Mouse (Mus musculus) CH12.LX (cell line): ENCODE results near the gene Ovca2. TPM values are rescaled to one million over a fixed set of nuclear protein-coding genes. Genes with fewer than 3 reads are reported as not detected.

Experiments used
- DNase-seq: peaks from one replicate; pipeline ENCODE4 v3.0.0-alpha.2; 2013; ENCODE audit errors: extremely low read depth
- H3K27ac ChIP-seq: 2 replicates; pipeline ENCODE4 v1.5.1; 2012; ENCODE audit warnings: low read depth, mild to moderate bottlenecking, control low read depth, moderate library complexity; ENCODE audit not compliant: insufficient read depth
- H3K27me3 ChIP-seq: replicated peaks from 2 replicates; pipeline ENCODE3; 2012; ENCODE audit warnings: inconsistent platforms
- H3K36me3 ChIP-seq, 2 experiments: replicated peaks in 1 of 2; 2 replicates each; pipeline versions ENCODE3 to v1.6.1; 2012; ENCODE audit warnings: inconsistent platforms in 1 of 2, low read length in 1 of 2, mild to moderate bottlenecking in 1 of 2, mixed read lengths in 1 of 2, moderate library complexity in 1 of 2; ENCODE audit not compliant: control insufficient read depth in 1 of 2, insufficient read depth in 1 of 2
- H3K4me1 ChIP-seq, 2 experiments: 2 replicates each; pipeline ENCODE4 v1.6.1; 2012; ENCODE audit warnings: inconsistent platforms in 1 of 2, moderate library complexity in 1 of 2; ENCODE audit not compliant: insufficient read depth in 2 of 2, control insufficient read depth in 1 of 2
- H3K4me2 ChIP-seq: 2 replicates; pipeline ENCODE4 v1.6.1; 2012; ENCODE audit warnings: low read depth, mild to moderate bottlenecking, control low read depth; ENCODE audit not compliant: poor library complexity, insufficient read depth, severe bottlenecking
- H3K4me3 ChIP-seq, 3 experiments: fragments of 150-350 bp in 1 of 3; sonication (generic) in 1 of 3; replicated peaks in 1 of 3; 2 replicates each; pipeline versions ENCODE3 to v1.5.1; 2011 to 2012; ENCODE audit warnings: low read depth in 2 of 3, low read length in 2 of 3, mild to moderate bottlenecking in 2 of 3, moderate library complexity in 2 of 3, control low read depth in 1 of 3, improper control_type of control experiment in 1 of 3, inconsistent platforms in 1 of 3, mixed read lengths in 1 of 3; ENCODE audit not compliant: poor library complexity in 1 of 3
- H3K79me2 ChIP-seq: replicated peaks from 2 replicates; pipeline ENCODE4 v1.6.1; 2012; ENCODE audit warnings: mild to moderate bottlenecking, moderate library complexity; ENCODE audit not compliant: control insufficient read depth, poor library complexity, insufficient read depth, severe bottlenecking; ENCODE audit errors: extremely low read depth
- H3K9ac ChIP-seq: 2 replicates; pipeline ENCODE4 v1.6.1; 2012; ENCODE audit warnings: low read depth, mild to moderate bottlenecking, control low read depth, moderate library complexity; ENCODE audit not compliant: insufficient read depth
- H3K9me3 ChIP-seq: replicated peaks from 2 replicates; pipeline ENCODE3; 2012; ENCODE audit warnings: low read length, inconsistent platforms, mixed read lengths
- BHLHE40 ChIP-seq: IDR thresholded peaks from 2 replicates; pipeline ENCODE4 v1.6.1; 2011; ENCODE audit warnings: mild to moderate bottlenecking, low read depth, low read length, improper control_type of control experiment
- CHD2 ChIP-seq: IDR thresholded peaks from 2 replicates; pipeline ENCODE4 v1.6.1; 2011; ENCODE audit warnings: low read length, improper control_type of control experiment
- CTCF ChIP-seq, 2 experiments: IDR thresholded peaks in 1 of 2; conservative IDR thresholded peaks in 1 of 2; 2 replicates each; pipeline ENCODE4 v1.5.1; 2011 to 2012; ENCODE audit warnings: low read depth in 2 of 2, low read length in 2 of 2, improper control_type of control experiment in 1 of 2, inconsistent platforms in 1 of 2, mild to moderate bottlenecking in 1 of 2, moderate library complexity in 1 of 2
- ETS1 ChIP-seq: conservative IDR thresholded peaks from 2 replicates; pipeline ENCODE4 v1.6.1; 2012; ENCODE audit warnings: low read depth, mild to moderate bottlenecking, inconsistent platforms, low read length, improper control_type of control experiment, moderate library complexity
- GABPA ChIP-seq: IDR thresholded peaks from 2 replicates; pipeline ENCODE4 v1.6.1; 2012; ENCODE audit warnings: low read depth, low read length, improper control_type of control experiment, inconsistent platforms; ENCODE audit not compliant: insufficient replicate concordance
- HCFC1 ChIP-seq: IDR thresholded peaks from 2 replicates; pipeline ENCODE4 v1.6.1; 2012; ENCODE audit warnings: low read depth, mild to moderate bottlenecking, inconsistent platforms, low read length, improper control_type of control experiment
- IRF4 ChIP-seq: IDR thresholded peaks from 2 replicates; pipeline ENCODE4 v1.6.1; 2014; ENCODE audit warnings: low read depth, mild to moderate bottlenecking, inconsistent platforms, low read length, improper control_type of control experiment
- JUND ChIP-seq: conservative IDR thresholded peaks from 2 replicates; pipeline ENCODE4 v1.6.1; 2011; ENCODE audit warnings: low read depth, low read length, improper control_type of control experiment
- MAFK ChIP-seq: IDR thresholded peaks from 2 replicates; pipeline ENCODE4 v1.6.1; 2011; ENCODE audit warnings: low read length, improper control_type of control experiment; ENCODE audit not compliant: insufficient replicate concordance
- MAX ChIP-seq: IDR thresholded peaks from 2 replicates; pipeline ENCODE4 v1.6.1; 2011; ENCODE audit warnings: low read length, improper control_type of control experiment
- MEF2A ChIP-seq: IDR thresholded peaks from 2 replicates; pipeline ENCODE4 v1.6.1; 2014; ENCODE audit warnings: low read depth, mild to moderate bottlenecking, inconsistent platforms, low read length, improper control_type of control experiment, borderline replicate concordance
- MXI1 ChIP-seq: IDR thresholded peaks from 2 replicates; pipeline ENCODE4 v1.6.1; 2011; ENCODE audit warnings: mild to moderate bottlenecking, low read depth, low read length, improper control_type of control experiment
- NELFE ChIP-seq: IDR thresholded peaks from 2 replicates; pipeline ENCODE4 v1.6.1; 2011; ENCODE audit warnings: low read depth, low read length, improper control_type of control experiment
- NRF1 ChIP-seq: IDR thresholded peaks from 2 replicates; pipeline ENCODE4 v1.6.1; 2014; ENCODE audit warnings: low read depth, mild to moderate bottlenecking, inconsistent platforms, low read length, improper control_type of control experiment, moderate library complexity
- POLR2A ChIP-seq: IDR thresholded peaks from 2 replicates; pipeline ENCODE4 v1.6.1; 2011; ENCODE audit warnings: low read depth, mild to moderate bottlenecking, improper control_type of control experiment, low read length
- POLR2AphosphoS2 ChIP-seq: IDR thresholded peaks from 2 replicates; pipeline ENCODE4 v1.6.1; 2011; ENCODE audit warnings: low read depth, low read length, improper control_type of control experiment
- RAD21 ChIP-seq: IDR thresholded peaks from 2 replicates; pipeline ENCODE4 v1.6.1; 2011; ENCODE audit warnings: low read depth, mild to moderate bottlenecking, low read length, improper control_type of control experiment, moderate library complexity
- RCOR1 ChIP-seq: conservative IDR thresholded peaks from 2 replicates; pipeline ENCODE4 v1.6.1; 2012; ENCODE audit warnings: low read depth, mild to moderate bottlenecking, inconsistent platforms, low read length, improper control_type of control experiment
- SIN3A ChIP-seq: IDR thresholded peaks from 2 replicates; pipeline ENCODE4 v1.6.1; 2012; ENCODE audit warnings: low read length, improper control_type of control experiment, inconsistent platforms
- SMC3 ChIP-seq: IDR thresholded peaks from 2 replicates; pipeline ENCODE4 v1.6.1; 2011; ENCODE audit warnings: low read depth, low read length, improper control_type of control experiment
- TBP ChIP-seq: conservative IDR thresholded peaks from 2 replicates; pipeline ENCODE4 v1.6.1; 2011; ENCODE audit warnings: low read depth, low read length, improper control_type of control experiment
- TCF12 ChIP-seq: IDR thresholded peaks from 2 replicates; pipeline ENCODE4 v1.6.1; 2014; ENCODE audit warnings: low read depth, mild to moderate bottlenecking, inconsistent platforms, low read length, improper control_type of control experiment
- UBTF ChIP-seq: IDR thresholded peaks from 2 replicates; pipeline ENCODE4 v1.6.1; 2012; ENCODE audit warnings: low read depth, mild to moderate bottlenecking, inconsistent platforms, low read length, improper control_type of control experiment, moderate library complexity
- USF1 ChIP-seq: IDR thresholded peaks from 2 replicates; pipeline ENCODE4 v1.6.1; 2014; ENCODE audit warnings: low read depth, mild to moderate bottlenecking, inconsistent platforms, low read length, improper control_type of control experiment
- USF2 ChIP-seq: conservative IDR thresholded peaks from 2 replicates; pipeline ENCODE4 v1.6.1; 2011; ENCODE audit warnings: low read depth, low read length, improper control_type of control experiment
- ZC3H11A ChIP-seq: IDR thresholded peaks from 2 replicates; pipeline ENCODE4 v1.6.1; 2012; ENCODE audit warnings: low read depth, mild to moderate bottlenecking, inconsistent platforms, low read length, improper control_type of control experiment
- ZMIZ1 ChIP-seq: IDR thresholded peaks from 2 replicates; pipeline ENCODE4 v1.6.1; 2012; ENCODE audit warnings: low read depth, mild to moderate bottlenecking, inconsistent platforms, low read length, improper control_type of control experiment
- dilution Hi-C: fragments of 300-500 bp; cut with MboI; formaldehyde crosslinking; loops from 2 replicates; pipeline ENCODE4 v1.14.3; 2020; ENCODE audit warnings: low sequenced_read_pairs; ENCODE audit not compliant: extremely low pct_unique_long_range_greater_than_20kb, extremely low pct_ligation_motif_present
- in situ Hi-C: fragments of 300-500 bp; cut with MboI; formaldehyde crosslinking; loops from 3 replicates; pipeline ENCODE4 v1.14.3; 2019; ENCODE audit warnings: low sequenced_read_pairs, low pct_ligation_motif_present, low pct_unique_long_range_greater_than_20kb, mixed read lengths
- polyA plus RNA-seq: library from polyadenylated mRNA; unstranded; fragments of >175 nt; gene quantifications from 2 replicates; pipeline ENCODE4 v1.2.1, GENCODE M21; 2012; ENCODE audit warnings: low read depth; ENCODE audit not compliant: insufficient read length
- total RNA-seq, 2 experiments: library from RNA; depleted of rRNA; stranded (reverse); fragments of 300-350 nt in 1 of 2; fragments of >200 nt in 1 of 2; gene quantifications; 2 replicates each; pipeline ENCODE4 v1.2.3; 2012 to 2014

The Ovca2 gene
- total and polyA plus RNA-seq, 3 experiments, result 20.7 to 86.9 (median 32.1) TPM

- no peak overlapping the region for H3K4me3 ChIP-seq
- dilution Hi-C loops (no loop called here), in situ Hi-C loops (no loop called here)
- H3K4me1 ChIP-seq, result peaks cover 9 to 40% of the 10 kb centered on the region in 2 experiments
- peaks cover 56 to 80% of the 10 kb centered on the region in 2 experiments for H3K36me3 ChIP-seq
- H3K27ac ChIP-seq, result no peak overlapping the region
- peaks cover 10% of the 10 kb centered on the region; the same call in 1 of the 2 replicates for H3K79me2 ChIP-seq
- H3K9ac ChIP-seq, result no peak overlapping the region
- H3K9me3 ChIP-seq, result no peaks in the 10 kb centered on the region
- TF ChIP-seq POLR2A (no peak), SIN3A (no peak), MXI1 (no peak), HCFC1 (no peak), RAD21 (no peak), NRF1 (no peak), UBTF (no peak), TCF12 (no peak), SMC3 (no peak), RCOR1 (no peak), IRF4 (no peak), BHLHE40 (no peak), ETS1 (no peak), MAFK (no peak), ZC3H11A (no peak), NELFE (no peak), CTCF (conservative IDR thresholded peaks at IDR 0.05 in 1 of 2, IDR thresholded peaks at IDR 0.05 in 1 of 2; ENCODE audit: low read depth in 2 of 2, low read length in 2 of 2) (no peak), MAX (no peak)
- DNase-seq, result no peak
- no peak overlapping the region for H3K4me2 ChIP-seq
- no peaks in the 10 kb centered on the region for H3K27me3 ChIP-seq
Observed at GRCm38 (mm10) chr11:75183917-75184570, 5.4 kb upstream of the Ovca2 start.

GRCm38 (mm10) chr11:75178011-75178410, 624 bp downstream of the Ovca2 start:
- H3K4me2 ChIP-seq, result peak overlapping the region; percentile 89
- peak overlapping the region; percentile 86 for H3K9ac ChIP-seq
- peaks cover 10% of the 10 kb centered on the region for H3K27me3 ChIP-seq
- no peak overlapping the region for H3K27ac ChIP-seq
- in situ Hi-C loops, result no loop called here
- H3K4me1 ChIP-seq, result peaks cover 9 to 25% of the 10 kb centered on the region in 2 experiments; a peak in 3 of 4 replicates
- TF ChIP-seq USF2 (no peak), MEF2A (no peak), CHD2 (no peak), TBP (no peak), POLR2AphosphoS2 (no peak), USF1 (no peak), GABPA (no peak), JUND (no peak), ZMIZ1 (no peak), TCF12 (no peak)
- dilution Hi-C loops, result no loop called here
- no peak for DNase-seq
- peak overlapping the region; percentile 68 to 92 (median 74) for H3K4me3 ChIP-seq
- no peaks in the 10 kb centered on the region for H3K9me3 ChIP-seq
- H3K36me3 ChIP-seq, result peaks cover 48 to 69% of the 10 kb centered on the region in 2 experiments
- H3K79me2 ChIP-seq, result peaks cover 9% of the 10 kb centered on the region
